Mouse (Mus musculus) left cerebral cortex, postnatal 36 days (tissue): ENCODE measurements at regions not wholly inside any gene's neighbourhood (a gene's known extent, or its start where the extent isn't known, plus 50 kb on each side); places are given as distances from the start of the nearest gene placed in this dataset.
"Not testable (repeated sequence)": the region's sequence is repeated elsewhere in the genome, so short reads cannot be mapped to it uniquely, and the experiment has no call there.

Source experiments
- DNase-seq, 2 experiments: peaks; one replicate each; pipeline ENCODE4 v3.0.0; 2021 to 2022; ENCODE audit warnings: low spot score in 2 of 2, mixed read lengths in 1 of 2
- intact Hi-C: fragments of 180-260 bp; cut with DNase I; formaldehyde crosslinking; loops from one replicate; pipeline ENCODE4 v1.15.1; 2025

DNA sequence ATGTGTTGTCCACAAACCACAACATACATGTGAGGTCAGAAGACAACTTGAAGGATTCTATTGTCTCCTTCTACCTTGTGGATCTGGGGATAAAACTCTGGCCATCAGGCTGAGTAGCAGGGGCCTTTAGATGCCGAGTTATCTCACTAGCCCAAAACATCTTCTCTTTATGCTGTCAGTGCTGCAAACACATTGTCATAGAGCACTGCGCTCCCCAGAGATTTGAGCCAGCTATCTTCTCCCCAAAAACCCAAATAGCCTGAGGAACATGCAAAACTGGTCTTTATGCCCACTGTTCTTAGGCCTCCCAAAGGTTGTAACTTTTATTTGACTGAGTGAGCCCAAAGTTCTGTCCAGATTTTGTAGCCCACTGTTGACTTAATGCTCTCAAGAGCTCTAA lies 102.0 kb downstream of the Dad1 start:
- intact Hi-C loops: loop anchor here (1.0 kb wide), 1 partner anchor 88 kb away; no protein-coding TSS in a partner anchor
- DNase-seq: no peak

DNA sequence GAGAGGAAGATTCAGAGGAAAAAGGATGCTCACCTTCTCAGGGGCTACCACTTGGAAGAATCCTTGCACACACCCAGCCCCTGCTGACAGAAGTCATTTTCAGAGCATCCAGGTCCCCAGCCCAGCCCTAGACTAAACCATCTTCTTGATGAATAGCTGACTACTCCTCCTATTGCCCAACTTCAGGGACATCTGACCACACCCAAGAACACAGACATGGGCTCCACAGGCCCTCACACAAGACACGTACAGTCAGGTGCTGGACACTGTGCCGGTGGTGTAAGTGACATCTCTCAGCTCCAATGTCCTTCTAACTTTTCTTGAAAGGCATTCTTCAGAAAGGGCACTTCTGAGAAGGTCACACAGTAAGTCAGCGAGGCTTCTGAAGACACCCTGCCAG lies 102.6 kb downstream of the Dad1 start:
- DNase-seq: no peak
- intact Hi-C loops: no loop called here

DNA sequence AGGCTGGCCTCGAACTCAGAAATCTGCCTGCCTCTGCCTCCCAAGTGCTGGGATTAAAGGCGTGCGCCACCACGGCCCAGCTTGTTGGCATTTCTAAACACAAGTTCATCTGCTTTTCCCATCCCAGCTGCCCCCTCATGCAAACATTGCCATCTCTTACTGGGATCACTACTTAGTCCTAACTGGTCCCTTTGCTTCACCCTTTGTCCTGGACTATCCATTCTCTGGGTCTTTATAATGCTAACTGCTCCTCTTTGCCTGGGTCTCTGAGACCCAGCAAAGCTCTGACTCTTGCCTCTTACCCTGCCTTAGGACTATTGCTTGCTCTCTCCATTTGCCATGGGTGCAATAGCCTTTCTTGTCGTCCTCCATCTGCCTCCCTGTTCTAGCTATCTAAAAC lies 103.7 kb downstream of the Dad1 start:
- no peak for DNase-seq
- intact Hi-C loops: no loop called here

DNA sequence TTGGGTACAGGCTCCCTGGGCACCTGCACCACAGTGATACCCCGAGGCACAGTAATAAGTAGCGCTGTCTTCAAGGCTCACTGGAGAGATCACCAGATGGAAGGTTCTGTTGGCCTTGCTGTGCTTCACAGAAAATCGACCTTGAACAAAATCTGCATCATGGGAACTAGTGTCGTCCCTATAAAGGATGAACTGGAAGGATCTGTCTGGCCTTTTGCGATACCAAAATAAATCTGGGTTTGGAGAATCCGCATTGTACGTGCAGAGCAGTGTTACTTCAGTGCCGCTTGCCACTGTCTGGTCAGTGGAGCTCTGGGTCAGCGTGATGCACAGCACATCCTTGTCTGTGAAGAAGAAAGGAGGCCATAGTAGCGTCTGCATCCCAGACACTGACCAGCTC lies 105.3 kb downstream of the Dad1 start:
- intact Hi-C loops: loop anchor here (5.0 kb wide), 1 partner anchor 41 kb away; no protein-coding TSS in a partner anchor
- no peak for DNase-seq

DNA sequence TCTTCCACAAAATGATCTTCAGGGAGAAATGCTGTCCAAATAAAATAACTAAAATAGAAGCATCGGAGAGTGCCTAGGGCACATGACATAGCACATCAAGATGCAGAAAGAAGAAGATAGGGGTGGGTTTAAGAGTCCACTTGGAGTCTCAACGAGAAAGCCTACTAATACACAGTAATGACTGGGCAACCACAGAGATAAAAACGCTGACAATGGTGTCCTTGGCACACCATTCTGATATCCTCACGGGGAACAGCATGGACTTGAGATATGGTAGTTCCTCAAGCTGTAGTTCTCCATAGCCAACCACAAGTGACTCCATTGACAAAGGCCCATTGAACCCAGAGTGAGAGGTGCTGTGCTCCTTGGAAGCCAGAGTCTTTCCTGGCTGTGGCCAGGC lies 105.8 kb downstream of the Dad1 start:
- DNase-seq: no peak
- intact Hi-C loops: loop anchor here (5.0 kb wide), 1 partner anchor 41 kb away; no protein-coding TSS in a partner anchor

DNA sequence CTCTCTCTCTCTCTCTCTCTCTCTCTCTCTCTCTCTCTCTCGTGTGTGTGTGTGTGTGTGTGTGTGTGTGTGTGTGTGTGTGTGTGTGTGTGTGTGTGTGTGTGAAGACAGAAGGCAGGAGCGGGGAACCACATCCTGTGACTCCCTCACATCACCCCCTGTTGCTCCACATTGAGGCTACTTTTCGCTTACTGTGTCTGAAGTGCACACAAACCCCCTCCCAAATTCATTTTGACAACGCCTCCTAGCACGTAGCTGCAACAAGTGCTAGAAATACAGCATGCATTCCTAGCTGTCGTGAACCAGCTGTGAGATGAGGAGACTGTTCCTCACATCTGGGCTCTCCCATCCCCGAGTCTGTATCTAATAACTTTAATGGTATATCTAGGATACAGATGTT lies 106.4 kb downstream of the Dad1 start:
- intact Hi-C loops: loop anchor here (5.0 kb wide), 1 partner anchor 40 kb away; no protein-coding TSS in a partner anchor
- no peak for DNase-seq

DNA sequence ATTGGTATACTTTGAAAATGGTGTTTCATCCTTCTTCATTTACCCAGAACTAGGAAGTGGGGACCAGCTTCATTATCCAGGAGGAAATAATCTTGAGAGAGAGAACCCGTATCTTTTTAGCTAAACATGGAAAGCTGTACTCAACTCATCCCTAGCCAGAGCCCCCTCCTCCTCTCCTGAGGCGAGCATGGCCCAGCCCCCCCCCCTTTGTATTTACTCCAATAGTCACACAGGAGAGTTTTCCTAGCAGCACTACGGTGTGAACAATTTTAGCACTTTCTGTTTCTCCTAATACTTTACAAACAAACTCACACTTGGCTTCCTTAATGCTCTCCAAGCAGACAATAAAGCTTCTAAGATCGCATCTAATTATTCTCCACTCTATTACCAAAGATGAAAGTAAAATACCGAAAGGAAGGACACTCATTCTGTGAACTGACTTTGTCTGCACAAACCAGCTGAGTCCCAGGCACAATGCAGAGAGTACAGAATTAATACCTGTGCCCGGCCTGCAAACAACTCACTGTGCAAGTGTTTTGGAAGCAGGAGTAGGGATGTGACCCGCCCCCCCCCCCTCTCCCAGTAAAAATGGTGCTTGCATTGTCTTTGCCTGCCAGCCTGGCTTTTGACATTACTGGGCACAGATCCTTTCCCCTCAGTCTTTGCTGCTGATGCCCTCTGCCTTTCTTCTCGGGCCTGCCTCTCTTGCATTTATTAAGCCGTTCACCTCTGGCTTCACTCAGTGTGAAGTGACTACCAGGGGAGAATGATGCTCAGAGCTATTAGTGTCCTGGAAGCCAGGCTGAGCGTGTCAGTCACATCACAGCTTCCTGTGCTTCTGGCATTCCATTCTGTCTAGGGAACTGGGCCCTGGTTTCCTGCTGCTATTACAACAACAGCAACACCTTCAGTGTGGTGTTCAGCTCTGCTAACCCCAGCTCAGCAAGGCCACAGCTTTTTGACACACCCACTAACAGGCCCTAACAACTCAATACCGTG lies 107.9 kb downstream of the Dad1 start:
- no peak for DNase-seq
- intact Hi-C loops: loop anchor here (5.0 kb wide), 1 partner anchor 39 kb away; no protein-coding TSS in a partner anchor

DNA sequence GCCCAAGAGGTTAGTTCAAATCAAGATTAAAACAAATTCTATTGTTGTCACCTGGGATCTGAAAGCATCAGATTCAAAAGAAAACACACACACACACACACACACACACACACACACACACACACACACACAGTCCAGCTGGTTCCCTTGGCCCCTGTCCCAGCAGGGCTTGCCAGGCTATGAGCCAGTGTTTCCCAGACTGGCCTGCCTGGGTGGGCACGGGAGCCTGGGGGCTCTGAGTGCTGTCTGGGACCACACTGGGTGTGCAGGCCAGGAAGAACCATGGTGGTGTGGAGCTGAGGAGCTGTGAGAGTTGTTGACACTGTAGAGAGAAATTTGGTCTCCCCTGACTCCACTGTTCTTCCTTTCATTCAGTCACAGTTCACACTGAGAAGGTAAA lies 110.1 kb downstream of the Dad1 start:
- DNase-seq: no peak
- intact Hi-C loops: no loop called here

DNA sequence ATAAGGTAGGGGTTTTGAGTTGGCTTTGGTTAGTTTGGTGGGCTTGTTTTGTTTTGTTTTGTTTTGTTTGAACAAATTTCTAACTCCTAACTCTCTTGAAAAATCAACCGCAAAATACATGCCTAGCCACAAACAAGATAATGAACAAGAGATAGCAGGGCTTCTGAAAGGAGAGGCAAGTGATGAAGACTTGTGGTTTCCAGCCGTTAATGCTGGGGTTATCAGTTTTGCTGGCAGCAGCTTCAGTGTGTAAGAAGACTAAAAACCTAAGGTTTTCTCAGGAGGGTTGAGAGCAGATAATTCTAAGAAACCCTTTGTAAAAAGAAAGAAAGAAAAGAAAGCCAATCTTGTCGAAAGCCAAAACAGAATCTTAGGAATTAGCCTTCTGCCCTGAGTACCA lies 115.6 kb downstream of the Dad1 start:
- intact Hi-C loops: no loop called here
- no peak for DNase-seq

DNA sequence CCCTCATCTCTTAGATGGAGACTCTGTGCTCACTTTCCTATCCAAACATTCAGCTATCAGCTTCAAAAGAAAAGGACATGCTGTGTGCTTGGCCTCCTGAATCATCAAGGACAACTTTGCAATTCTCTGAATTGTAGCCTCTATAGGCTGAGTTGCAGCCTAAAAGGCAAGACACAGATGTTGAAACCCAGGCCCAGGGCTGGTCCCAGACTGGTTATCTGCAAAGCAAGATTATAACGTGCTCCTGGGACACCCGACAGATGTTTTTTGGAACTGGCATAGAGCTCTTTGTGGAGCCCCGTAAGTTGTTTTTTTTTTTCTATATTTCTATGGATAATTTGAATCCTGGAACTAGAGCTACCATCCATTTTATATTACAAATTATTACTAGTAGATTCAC lies 117.4 kb downstream of the Dad1 start:
- DNase-seq: no peak
- intact Hi-C loops: no loop called here

DNA sequence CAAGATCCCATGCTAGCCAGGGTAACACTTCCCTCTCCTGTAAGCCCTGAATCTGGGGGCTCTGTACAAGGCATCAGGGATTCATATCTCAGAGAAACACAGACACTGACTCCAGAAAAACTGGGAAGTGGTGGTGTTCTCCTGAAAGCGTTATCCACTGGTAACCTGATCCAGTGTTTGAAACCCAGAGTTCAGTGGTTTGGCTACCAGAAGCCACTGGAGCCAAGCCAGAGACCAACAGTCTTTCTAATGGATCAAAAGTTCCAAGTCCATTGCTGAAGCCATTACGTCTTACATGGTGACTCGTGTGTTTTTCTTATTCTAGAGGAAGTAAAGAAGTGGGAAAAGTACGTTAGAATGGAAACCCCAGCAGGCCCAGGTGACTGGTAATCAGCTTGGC lies 125.6 kb downstream of the Dad1 start:
- intact Hi-C loops: no loop called here
- DNase-seq: no peak

DNA sequence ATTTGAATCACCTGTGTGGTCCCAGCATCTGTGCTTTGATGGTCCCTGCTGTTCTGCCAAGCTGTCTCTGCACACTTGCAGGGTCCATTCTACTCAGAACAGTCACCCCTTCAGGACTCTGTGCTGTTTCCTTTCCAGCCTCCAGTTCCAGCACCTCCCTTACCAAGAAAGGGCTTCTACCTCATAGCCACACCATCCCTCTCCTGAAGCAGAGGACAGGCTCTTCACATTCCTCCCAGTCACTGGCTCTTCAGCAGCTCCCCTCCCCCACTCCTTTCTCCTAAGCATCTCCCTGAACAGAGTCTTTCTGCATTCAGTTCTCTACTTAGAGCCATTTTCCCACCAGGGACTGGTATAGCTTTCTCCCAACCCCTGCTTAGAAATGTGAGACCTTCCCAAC lies 128.4 kb downstream of the Dad1 start:
- DNase-seq: no peak
- intact Hi-C loops: no loop called here

DNA sequence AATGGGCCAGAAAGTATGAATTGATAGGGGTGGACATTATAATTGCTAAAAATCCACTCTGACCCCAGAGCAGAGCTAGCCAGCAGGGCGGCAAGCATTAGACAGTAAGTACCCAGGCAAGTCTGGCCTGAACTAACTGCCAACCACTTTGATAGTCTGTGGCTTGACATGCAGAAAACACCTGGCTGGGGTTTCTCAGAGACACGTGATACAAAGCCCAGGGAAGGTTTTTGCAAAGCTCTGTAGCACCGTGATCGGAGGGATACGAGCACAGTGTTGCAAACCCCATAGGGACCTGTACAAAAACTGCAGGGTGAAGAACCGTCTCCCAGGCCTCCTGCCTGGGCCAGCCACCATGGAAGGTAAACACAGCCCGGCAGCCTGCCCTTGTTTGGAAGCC lies 131.9 kb downstream of the Dad1 start:
- DNase-seq: no peak
- intact Hi-C loops: no loop called here

DNA sequence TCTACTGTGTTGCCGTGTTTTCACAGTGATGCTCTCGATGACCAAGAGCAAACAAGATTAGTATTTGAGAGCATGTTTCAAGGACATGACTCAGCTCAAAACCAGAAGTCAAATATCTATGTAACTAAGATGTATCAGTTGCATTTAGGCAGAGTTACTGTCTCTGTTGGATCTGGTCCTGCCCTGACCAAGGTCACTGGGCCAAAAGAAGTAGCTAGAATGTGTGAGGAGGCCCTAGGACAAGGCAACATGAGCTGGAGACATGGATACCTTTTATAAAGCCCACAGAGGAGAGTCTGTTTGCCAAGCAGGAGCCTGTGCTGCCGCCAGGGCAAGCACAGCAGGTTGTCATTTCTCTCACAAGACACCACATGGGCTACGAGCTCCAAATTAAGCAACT lies 132.6 kb downstream of the Dad1 start:
- intact Hi-C loops: no loop called here
- no peak for DNase-seq

DNA sequence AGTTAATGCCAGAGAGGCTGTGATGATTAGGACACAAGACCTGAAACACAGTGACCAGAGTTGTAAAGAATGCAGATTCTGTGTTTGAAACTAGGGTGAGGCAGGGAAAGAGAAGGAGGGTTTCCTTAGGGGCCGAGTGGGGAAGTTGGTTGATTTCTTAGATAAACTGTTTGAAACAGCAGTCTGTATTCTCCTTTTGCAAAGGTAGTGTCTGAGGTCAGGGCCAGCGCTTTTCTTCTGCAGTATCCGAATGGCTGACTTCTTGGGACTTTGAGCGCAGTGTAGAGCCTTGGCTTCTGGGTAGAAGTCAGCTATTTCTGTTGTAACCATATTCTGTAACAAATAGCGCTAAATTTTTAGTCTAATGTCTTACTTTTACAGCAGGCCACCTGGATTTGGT lies 133.7 kb downstream of the Dad1 start:
- DNase-seq: no peak
- intact Hi-C loops: no loop called here

DNA sequence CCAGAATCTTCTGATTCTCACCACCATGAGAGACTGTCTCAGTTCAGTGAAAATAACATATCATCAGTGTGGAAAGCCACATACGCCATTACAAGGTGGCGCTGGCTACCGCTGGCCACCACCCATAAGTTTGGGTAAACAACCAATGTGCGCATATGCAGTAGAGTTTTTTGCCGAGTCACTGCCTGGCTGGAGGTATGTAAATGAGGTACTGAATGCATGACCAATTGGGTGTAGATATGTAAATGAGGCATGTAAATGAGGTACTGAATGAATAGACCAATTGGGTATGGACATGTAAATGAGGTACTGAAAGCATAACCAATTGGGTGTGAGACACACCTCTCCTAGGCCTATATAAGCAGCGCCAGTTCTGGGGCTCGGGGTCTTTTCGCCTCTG lies 136.3 kb downstream of the Dad1 start:
- intact Hi-C loops: not testable (repeated sequence)

DNA sequence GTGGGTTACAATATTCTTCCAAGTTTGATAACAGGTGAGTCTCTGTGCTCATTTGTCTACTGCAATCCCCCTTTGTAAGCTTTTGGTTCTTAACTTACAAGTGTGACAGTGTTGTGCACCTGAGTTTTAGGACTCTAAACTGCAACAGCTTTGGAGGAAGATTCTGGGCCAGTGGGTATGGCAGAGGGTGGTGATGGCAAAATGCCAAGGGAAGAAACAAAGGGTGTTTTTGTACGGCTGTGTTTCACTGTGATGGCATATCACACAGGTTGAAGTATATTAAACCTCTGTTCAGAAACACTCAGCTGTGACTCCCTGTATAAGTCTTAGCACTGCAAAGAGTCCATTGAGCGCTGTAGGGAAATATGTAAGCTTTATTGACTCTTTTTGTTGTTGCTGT lies 140.7 kb downstream of the Dad1 start:
- no peak for DNase-seq
- intact Hi-C loops: no loop called here

More for the DNA sequence above, 136.3 kb downstream of the Dad1 start:
- not testable (repeated sequence) for DNase-seq

DNA sequence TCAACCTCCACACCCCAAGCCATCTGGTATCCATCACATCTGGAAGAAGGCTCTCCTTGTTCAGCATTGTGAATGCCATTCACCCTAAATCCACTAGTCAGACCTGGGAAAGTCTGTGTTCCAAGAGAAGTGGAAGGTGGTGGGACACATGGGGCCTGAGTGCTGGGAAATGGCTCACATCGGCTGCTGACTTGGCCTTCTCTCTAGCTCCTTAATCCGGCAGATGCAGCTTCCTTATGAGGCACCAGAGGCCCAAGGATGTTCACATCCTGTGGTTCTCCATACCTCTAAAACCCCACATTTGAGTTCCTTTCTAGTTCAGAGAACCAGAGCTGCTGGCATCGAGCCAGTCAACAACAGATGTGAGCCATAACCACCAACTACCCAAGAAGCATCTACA lies 142.9 kb downstream of the Dad1 start:
- intact Hi-C loops: no loop called here
- DNase-seq: no peak

DNA sequence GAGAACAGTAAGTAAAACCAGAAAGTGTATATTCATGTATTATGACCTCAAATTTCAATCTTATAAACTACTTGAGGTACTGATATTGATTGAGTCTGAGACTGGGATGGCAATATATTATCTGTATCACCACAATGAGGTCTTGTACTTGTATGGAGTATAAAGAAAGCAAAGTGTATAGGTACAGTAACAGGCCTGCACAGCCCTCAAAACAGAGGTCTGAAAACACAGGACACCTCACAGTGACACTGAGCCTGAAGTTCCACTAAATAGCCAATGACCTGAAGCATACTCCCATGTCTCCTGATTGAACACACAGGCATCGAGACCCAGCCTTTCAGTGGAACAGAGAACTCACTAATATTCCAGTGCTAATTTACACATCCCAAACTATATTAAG lies 144.8 kb downstream of the Dad1 start:
- DNase-seq: no peak
- intact Hi-C loops: loop anchor here (5.0 kb wide), 1 partner anchor 38 kb away; no protein-coding TSS in a partner anchor

DNA sequence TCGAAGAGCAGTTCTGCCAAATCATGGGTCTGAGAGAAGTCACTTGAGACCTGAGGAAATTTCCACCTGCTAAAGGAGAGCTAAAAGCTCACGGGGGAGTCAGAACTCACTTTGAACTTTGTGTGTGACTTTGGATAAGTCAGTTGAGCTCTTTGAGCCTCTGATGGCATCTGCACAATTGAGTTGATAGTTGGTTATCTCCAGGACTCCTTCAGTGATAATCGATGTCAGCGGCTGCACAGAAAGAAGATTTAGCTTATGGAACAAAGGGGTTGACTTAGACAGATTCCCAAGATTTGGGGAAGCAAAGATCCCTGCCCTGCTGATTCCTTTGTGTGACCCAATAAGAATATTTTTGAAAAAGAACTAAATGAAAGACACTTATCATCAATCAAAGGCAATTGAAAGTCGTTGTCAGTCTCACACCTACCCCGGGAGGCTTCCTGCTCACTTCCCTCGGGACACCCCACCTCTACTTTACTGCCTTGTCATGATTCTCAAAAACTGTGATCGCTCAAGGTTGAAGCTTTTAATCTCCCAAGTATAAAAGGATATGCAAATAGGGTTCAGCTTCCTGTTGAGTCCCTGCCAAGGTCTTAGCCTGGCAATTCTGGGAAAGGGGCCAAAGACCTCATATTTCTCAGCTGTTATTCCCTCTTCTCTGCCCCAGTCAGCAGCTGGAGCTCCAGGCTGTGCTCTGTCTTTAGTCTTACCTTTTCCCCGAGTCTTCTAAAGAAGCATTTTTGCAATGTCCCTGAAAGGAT lies 145.4 kb downstream of the Dad1 start:
- no peak for DNase-seq
- intact Hi-C loops: loop anchor here (5.0 kb wide), 1 partner anchor 39 kb away; no protein-coding TSS in a partner anchor
